Mouse (Mus musculus) heart, embryonic 15.5 days (tissue): ENCODE data around the gene Aip. TPM values are rescaled to one million over a fixed set of nuclear protein-coding genes. Genes with fewer than 3 reads are reported as not detected.

Experiments used
- ATAC-seq: fragments of 200-750 bp; cut with Nextera tagmentation; replicated peaks from 2 replicates; pipeline ENCODE4 v1.8.0; 2017; ENCODE audit warnings: low read depth, moderate TSS enrichment; ENCODE audit not compliant: insufficient number of reproducible peaks, insufficient read depth, low FRiP score
- H3K27ac ChIP-seq: fragments of 300-500 bp; sonication (generic); 2 replicates; pipeline ENCODE4 v1.5.1; 2015; ENCODE audit warnings: mild to moderate bottlenecking, inconsistent platforms
- H3K27me3 ChIP-seq: fragments of 300-500 bp; sonication (generic); 2 replicates; pipeline ENCODE4 v1.6.1; 2015; ENCODE audit warnings: inconsistent platforms
- H3K36me3 ChIP-seq: fragments of 300-500 bp; sonication (generic); 2 replicates; pipeline ENCODE4 v1.6.1; 2015; ENCODE audit warnings: mild to moderate bottlenecking, inconsistent platforms
- H3K4me1 ChIP-seq: fragments of 300-500 bp; sonication (generic); replicated peaks from 2 replicates; pipeline ENCODE4 v1.6.1; 2015; ENCODE audit warnings: inconsistent platforms
- H3K4me2 ChIP-seq: fragments of 300-500 bp; sonication (generic); 2 replicates; pipeline ENCODE4 v1.6.1; 2015; ENCODE audit warnings: inconsistent platforms, mild to moderate bottlenecking, moderate library complexity
- H3K4me3 ChIP-seq: fragments of 300-500 bp; sonication (generic); 2 replicates; pipeline ENCODE4 v1.5.1; 2015; ENCODE audit warnings: mild to moderate bottlenecking, inconsistent platforms
- H3K9ac ChIP-seq: fragments of 300-500 bp; sonication (generic); 2 replicates; pipeline ENCODE4 v1.6.1; 2015; ENCODE audit warnings: mild to moderate bottlenecking, inconsistent platforms
- H3K9me3 ChIP-seq: fragments of 300-500 bp; sonication (generic); replicated peaks from 2 replicates; pipeline ENCODE4 v1.6.1; 2016; ENCODE audit warnings: inconsistent platforms
- WGBS: fragments of 180-500 bp; shearing (Covaris S2); methylation state at CpG from one replicate; pipeline ENCODE4 v1.1.7; 2015; ENCODE audit warnings: mixed read lengths; 5-methylcytosine and 5-hydroxymethylcytosine counted together
- polyA plus RNA-seq: library from polyadenylated mRNA; unstranded; fragments of >200 nt; fragmentation: Nextera tagmentation; extraction: Ambion mirVana; gene quantifications from 2 replicates; pipeline ENCODE4 v1.2.1, GENCODE M21; 2015

Aip gene
- polyA plus RNA-seq, 1 experiment from 2014 or later, result 78.1 TPM

GRCm38 (mm10) chr19:4083826-4084225 lies 41.8 kb downstream of the Aip start:
- Histone ChIP-seq H3K36me3 (no peaks in the 10 kb centered on the region), H3K9me3 (no peaks in the 10 kb centered on the region), H3K9ac (no peak overlapping the region), H3K4me1 (peaks cover 8% of the 10 kb centered on the region), H3K4me3 (no peak overlapping the region), H3K27me3 (peaks cover 18% of the 10 kb centered on the region; the same call in 1 of the 2 replicates), H3K27ac (no peak overlapping the region), H3K4me2 (no peak overlapping the region)
- 34% methylated on average over 8 of the region's 8 CpGs for WGBS
- no peak for ATAC-seq

DNA sequence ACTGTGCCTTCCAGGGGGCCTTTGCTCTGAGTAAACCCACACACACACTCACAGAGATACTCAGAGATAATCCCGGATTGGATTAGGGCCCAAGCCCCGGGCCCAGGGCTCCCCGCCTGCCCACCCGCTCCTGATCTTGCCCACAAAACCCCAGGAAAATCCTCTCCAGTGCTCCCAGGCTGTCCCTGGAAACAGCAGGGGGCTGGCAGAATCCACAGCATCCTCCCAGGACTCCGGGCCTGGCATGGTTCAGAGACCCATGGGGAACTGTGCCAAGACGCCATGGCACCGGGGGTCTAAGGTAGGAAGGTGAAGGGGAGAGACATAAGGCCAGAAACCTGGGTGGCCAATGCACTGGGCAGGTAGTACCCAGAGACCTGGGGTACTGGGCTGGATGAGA lies 42.3 kb downstream of the Aip start:
- H3K4me2 ChIP-seq, result no peak overlapping the region
- H3K27ac ChIP-seq, result no peak overlapping the region
- 74% methylated on average over 7 of the region's 7 CpGs for whole genome bisulfite sequencing
- H3K9ac ChIP-seq, result no peak overlapping the region
- ATAC-seq, result no peak
- H3K4me1 ChIP-seq, result peaks cover 8% of the 10 kb centered on the region
- H3K27me3 ChIP-seq, result peaks cover 18% of the 10 kb centered on the region; the same call in 1 of the 2 replicates
- no peaks in the 10 kb centered on the region for H3K36me3 ChIP-seq
- no peak overlapping the region for H3K4me3 ChIP-seq
- H3K9me3 ChIP-seq, result no peaks in the 10 kb centered on the region

DNA sequence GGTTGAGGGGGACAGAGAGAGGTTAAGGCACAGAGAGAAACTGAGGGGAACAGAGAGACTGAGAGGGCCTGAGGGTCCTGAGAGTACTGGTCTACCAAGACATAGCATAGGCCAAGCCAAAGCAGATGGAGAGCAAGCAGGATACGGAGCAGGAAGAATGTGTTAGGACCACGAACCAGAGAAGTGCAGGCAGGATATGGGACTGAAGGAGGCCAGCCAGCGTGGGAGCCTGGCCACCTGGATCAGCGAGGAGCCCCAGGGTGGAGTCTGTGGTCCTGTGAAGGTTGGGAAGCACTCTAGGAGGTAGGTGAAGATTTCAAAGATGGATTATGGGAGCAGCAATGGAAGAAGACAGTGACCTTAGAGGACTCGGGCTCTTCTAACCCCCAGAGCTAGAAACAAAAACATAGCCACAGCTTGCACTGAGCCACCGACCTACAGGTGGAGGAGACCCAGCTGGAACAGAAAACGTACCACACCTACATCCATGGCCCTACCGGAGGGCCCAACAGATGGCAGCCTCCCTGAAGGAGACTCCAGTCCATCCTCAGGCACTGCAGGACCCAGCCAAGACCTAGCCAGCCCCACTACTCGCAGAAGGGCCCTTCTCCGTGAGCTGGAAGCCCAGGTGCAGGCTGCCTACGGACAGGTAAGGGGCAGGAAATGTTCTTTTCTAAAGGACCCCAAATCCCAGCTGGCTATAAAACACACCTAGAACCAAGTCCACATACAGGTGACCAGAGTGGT lies 43.3 kb downstream of the Aip start:
- no peak overlapping the region for H3K4me2 ChIP-seq
- no peak overlapping the region for H3K4me3 ChIP-seq
- H3K4me1 ChIP-seq, result peaks cover 7% of the 10 kb centered on the region
- H3K9ac ChIP-seq, result no peak overlapping the region
- WGBS, result 71% methylated on average over 11 of the region's 11 CpGs
- no peak overlapping the region for H3K27ac ChIP-seq
- no peaks in the 10 kb centered on the region for H3K9me3 ChIP-seq
- no peaks in the 10 kb centered on the region for H3K36me3 ChIP-seq
- H3K27me3 ChIP-seq, result peaks cover 18% of the 10 kb centered on the region; the same call in 1 of the 2 replicates
- no peak for ATAC-seq

GRCm38 (mm10) chr19:4081394-4081793 lies 44.3 kb downstream of the Aip start, which contains the start of gene Cabp2:
Gene Cabp2, plus strand, starts transcription at chr19:4081578.
- no peaks in the 10 kb centered on the region for H3K4me1 ChIP-seq
- H3K9me3 ChIP-seq, result no peaks in the 10 kb centered on the region
- no peak within 1 kb of the TSS for H3K4me3 ChIP-seq
- no peak within 1 kb of the TSS for H3K9ac ChIP-seq
- H3K27me3 ChIP-seq, result peaks cover 18% of the 10 kb centered on the region; the same call in 1 of the 2 replicates
- H3K27ac ChIP-seq, result no peak within 1 kb of the TSS
- H3K4me2 ChIP-seq, result no peak within 1 kb of the TSS
- ATAC-seq, result no peak
- 68% methylated on average over 3 of the region's 3 CpGs for WGBS
- H3K36me3 ChIP-seq, result no peaks in the 10 kb centered on the region

- Histone ChIP-seq H3K27ac (no peak overlapping the region), H3K27me3 (peaks cover 18% of the 10 kb centered on the region; the same call in 1 of the 2 replicates), H3K4me3 (no peak overlapping the region), H3K9me3 (no peaks in the 10 kb centered on the region), H3K4me2 (no peak overlapping the region), H3K4me1 (no peaks in the 10 kb centered on the region), H3K9ac (no peak overlapping the region), H3K36me3 (no peaks in the 10 kb centered on the region)
- WGBS, result 59% methylated on average over 8 of the region's 8 CpGs
- no peak for ATAC-seq
Observed at GRCm38 (mm10) chr19:4080511-4081009, 45.1 kb downstream of the Aip start.

- Histone ChIP-seq H3K27me3 (peaks cover 14% of the 10 kb centered on the region; the same call in 1 of the 2 replicates), H3K9me3 (no peaks in the 10 kb centered on the region), H3K4me2 (no peak overlapping the region), H3K4me1 (no peaks in the 10 kb centered on the region), H3K27ac (no peak overlapping the region), H3K9ac (no peak overlapping the region), H3K4me3 (no peak overlapping the region), H3K36me3 (no peaks in the 10 kb centered on the region)
- WGBS, result 70% methylated on average over 1 of the region's 1 CpGs
- no peak for ATAC-seq
Observed at GRCm38 (mm10) chr19:4079594-4079993, 46.1 kb downstream of the Aip start.

- no peak for ATAC-seq
- H3K4me2 ChIP-seq, result no peak overlapping the region
- no peak overlapping the region for H3K27ac ChIP-seq
- H3K9me3 ChIP-seq, result no peaks in the 10 kb centered on the region
- no peak overlapping the region for H3K4me3 ChIP-seq
- H3K27me3 ChIP-seq, result no peaks in the 10 kb centered on the region
- H3K9ac ChIP-seq, result no peak overlapping the region
- no peaks in the 10 kb centered on the region for H3K36me3 ChIP-seq
- H3K4me1 ChIP-seq, result no peaks in the 10 kb centered on the region
- 83% methylated on average over 1 of the region's 1 CpGs for WGBS
Observed at GRCm38 (mm10) chr19:4075531-4075930, 50.1 kb downstream of the Aip start.

GRCm38 (mm10) chr19:4072706-4073424 lies 52.8 kb downstream of the Aip start:
- no peak overlapping the region for H3K4me2 ChIP-seq
- no peak overlapping the region for H3K27ac ChIP-seq
- H3K4me1 ChIP-seq, result no peaks in the 10 kb centered on the region
- H3K9ac ChIP-seq, result no peak overlapping the region
- no peak overlapping the region for H3K4me3 ChIP-seq
- WGBS, result 87% methylated on average over 6 of the region's 6 CpGs
- H3K36me3 ChIP-seq, result no peaks in the 10 kb centered on the region
- no peaks in the 10 kb centered on the region for H3K9me3 ChIP-seq
- H3K27me3 ChIP-seq, result no peaks in the 10 kb centered on the region
- ATAC-seq, result no peak

DNA sequence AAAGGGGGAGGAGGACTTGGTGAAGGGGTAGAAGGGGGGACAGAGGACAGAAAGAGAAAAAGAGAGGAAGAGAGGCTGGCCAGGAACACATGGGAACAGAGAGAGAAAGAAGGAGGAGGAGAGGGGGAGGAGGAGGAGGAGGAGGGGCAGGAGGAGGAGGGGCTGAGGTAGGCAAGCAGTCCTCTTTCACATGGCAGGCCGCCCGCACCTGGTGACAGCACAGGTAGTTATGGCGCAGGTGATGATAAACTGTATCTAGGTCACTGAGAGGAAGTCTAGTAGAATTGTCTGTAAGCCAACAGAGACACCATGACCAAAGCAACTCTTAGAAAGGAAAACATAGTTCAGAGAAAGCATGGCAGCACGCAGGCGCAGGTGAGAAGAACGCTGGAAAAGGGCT lies 54.3 kb downstream of the Aip start:
- ATAC-seq, result no peak
- no peak overlapping the region for H3K9ac ChIP-seq
- no peak overlapping the region for H3K4me2 ChIP-seq
- WGBS, result 83% methylated on average over 6 of the region's 6 CpGs
- H3K4me3 ChIP-seq, result no peak overlapping the region
- no peaks in the 10 kb centered on the region for H3K9me3 ChIP-seq
- no peaks in the 10 kb centered on the region for H3K4me1 ChIP-seq
- no peaks in the 10 kb centered on the region for H3K36me3 ChIP-seq
- H3K27ac ChIP-seq, result no peak overlapping the region
- no peaks in the 10 kb centered on the region for H3K27me3 ChIP-seq

DNA sequence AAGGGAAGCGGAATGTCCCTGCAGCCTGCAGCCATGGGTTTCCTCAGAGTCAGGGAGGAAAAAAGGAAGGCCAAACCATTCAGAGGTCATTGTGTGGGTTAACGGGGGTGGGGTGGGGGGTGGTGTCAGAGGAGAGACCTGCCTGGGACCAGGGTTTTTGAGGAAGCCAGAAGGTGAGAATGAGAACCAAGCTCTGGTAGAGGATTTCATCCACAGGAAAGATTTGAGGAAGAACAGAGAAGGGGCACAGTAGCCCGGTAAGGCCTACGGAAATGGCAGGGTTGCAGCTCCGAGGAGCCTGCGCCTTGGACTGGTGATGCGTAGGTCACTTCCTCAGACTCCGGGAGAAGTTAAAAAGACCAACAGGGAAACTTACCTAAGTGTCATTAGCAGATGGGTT lies 54.9 kb downstream of the Aip start:
- no peak overlapping the region for H3K4me3 ChIP-seq
- H3K27ac ChIP-seq, result no peak overlapping the region
- no peak for ATAC-seq
- no peak overlapping the region for H3K4me2 ChIP-seq
- no peaks in the 10 kb centered on the region for H3K4me1 ChIP-seq
- H3K27me3 ChIP-seq, result no peaks in the 10 kb centered on the region
- no peaks in the 10 kb centered on the region for H3K9me3 ChIP-seq
- no peak overlapping the region for H3K9ac ChIP-seq
- 78% methylated on average over 8 of the region's 8 CpGs for WGBS
- no peaks in the 10 kb centered on the region for H3K36me3 ChIP-seq

DNA sequence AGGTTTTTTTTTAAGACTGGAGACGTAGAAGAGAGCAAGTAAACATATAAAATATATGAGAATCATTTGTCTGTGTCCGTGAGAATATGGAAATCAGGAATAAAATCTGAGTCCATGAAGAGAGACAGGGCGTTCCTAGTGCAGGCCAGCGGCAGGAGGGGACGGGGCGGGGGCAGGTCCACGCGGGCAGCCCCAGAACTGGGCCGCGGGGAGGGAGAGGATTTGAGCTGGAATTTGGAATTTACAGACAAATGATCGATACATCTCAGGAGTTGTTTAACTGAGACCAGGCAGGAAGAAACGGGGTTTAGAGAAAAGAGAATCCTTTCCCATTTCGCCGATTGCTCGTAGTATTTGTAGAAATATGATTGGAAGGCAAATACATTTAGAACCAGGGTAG lies 55.3 kb downstream of the Aip start:
- Histone ChIP-seq H3K9me3 (no peaks in the 10 kb centered on the region), H3K27me3 (no peaks in the 10 kb centered on the region), H3K4me3 (no peak overlapping the region), H3K9ac (no peak overlapping the region), H3K4me1 (no peaks in the 10 kb centered on the region), H3K4me2 (no peak overlapping the region), H3K27ac (no peak overlapping the region), H3K36me3 (no peaks in the 10 kb centered on the region)
- WGBS, result 73% methylated on average over 15 of the region's 15 CpGs
- ATAC-seq, result no peak
